Mouse (Mus musculus) hindbrain, embryonic 16.5 days (tissue): Measurements from ENCODE around the gene Vps4a. TPM values are rescaled to one million over a fixed set of nuclear protein-coding genes. Genes with fewer than 3 reads are reported as not detected.
"Not testable (repeated sequence)": the region's sequence is repeated elsewhere in the genome, so short reads cannot be mapped to it uniquely, and the experiment has no call there.

Source experiments
- ATAC-seq: fragments of 200-750 bp; cut with Nextera tagmentation; 2 replicates; pipeline ENCODE4 v1.8.0; 2017; ENCODE audit warnings: moderate TSS enrichment, moderate library complexity
- H3K27ac ChIP-seq: fragments of 300-500 bp; sonication (generic); 2 replicates; pipeline ENCODE4 v1.5.1; 2014; ENCODE audit warnings: low read depth, mild to moderate bottlenecking, control low read depth, low read length, moderate library complexity
- H3K27me3 ChIP-seq: fragments of 300-500 bp; sonication (generic); replicated peaks from 2 replicates; pipeline ENCODE4 v1.6.1; 2014; ENCODE audit warnings: low read length; ENCODE audit not compliant: control insufficient read depth, insufficient read depth
- H3K36me3 ChIP-seq: fragments of 300-500 bp; sonication (generic); 2 replicates; pipeline ENCODE4 v1.6.1; 2014; ENCODE audit warnings: mild to moderate bottlenecking, low read length, moderate library complexity, mixed read lengths; ENCODE audit not compliant: control insufficient read depth, insufficient read depth
- H3K4me1 ChIP-seq: fragments of 300-500 bp; sonication (generic); 2 replicates; pipeline ENCODE4 v1.6.1; 2014; ENCODE audit warnings: low read depth, low read length; ENCODE audit not compliant: control insufficient read depth, insufficient read depth
- H3K4me2 ChIP-seq: fragments of 300-500 bp; sonication (generic); 2 replicates; pipeline ENCODE4 v1.6.1; 2014; ENCODE audit warnings: mild to moderate bottlenecking, low read length, control low read depth, moderate library complexity
- H3K4me3 ChIP-seq: fragments of 300-500 bp; sonication (generic); 2 replicates; pipeline ENCODE4 v1.5.1; 2014; ENCODE audit warnings: mild to moderate bottlenecking, low read length, control low read depth, moderate library complexity
- H3K9ac ChIP-seq: fragments of 300-500 bp; sonication (generic); 2 replicates; pipeline ENCODE4 v1.6.1; 2014; ENCODE audit warnings: low read depth, mild to moderate bottlenecking, control low read depth, low read length, moderate library complexity
- H3K9me3 ChIP-seq: fragments of 300-500 bp; sonication (generic); 2 replicates; pipeline ENCODE4 v1.6.1; 2014; ENCODE audit warnings: mild to moderate bottlenecking, low read length, moderate library complexity; ENCODE audit not compliant: control insufficient read depth
- WGBS: fragments of 180-500 bp; shearing (Covaris S2); extraction: QIAGEN DNeasy Blood & Tissue Kit; methylation state at CpG from one replicate; pipeline ENCODE4 v1.1.7; 2014; 5-methylcytosine and 5-hydroxymethylcytosine counted together
- polyA plus RNA-seq: library from polyadenylated mRNA; unstranded; fragments of >200 nt; fragmentation: Nextera tagmentation; extraction: Ambion mirVana; gene quantifications from 2 replicates; pipeline ENCODE4 v1.2.1, GENCODE M21; 2015

Gene Vps4a
- polyA plus RNA-seq, 1 experiment from 2014 or later = 165 TPM

DNA sequence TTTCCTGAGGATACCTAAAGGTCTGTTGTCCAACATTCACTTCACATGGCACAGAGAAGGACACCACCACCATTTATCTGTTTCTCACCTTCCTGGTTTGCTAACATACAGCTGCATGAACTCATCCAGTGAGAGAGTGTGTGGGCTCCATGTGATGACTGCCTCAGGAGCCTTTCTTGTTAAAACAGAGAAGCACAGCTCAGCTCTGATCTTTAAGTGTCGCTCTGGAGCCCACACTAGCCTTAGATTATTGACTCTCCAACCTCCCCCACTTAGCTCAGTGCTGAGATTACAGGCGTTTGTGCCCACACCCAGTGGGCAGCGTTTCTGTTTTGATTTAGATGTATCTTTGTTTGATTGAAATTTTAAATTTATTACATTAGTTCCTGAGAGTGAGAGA is 23.2 kb upstream of the Vps4a start:
- H3K27me3 ChIP-seq = no peaks in the 10 kb centered on the region
- H3K9me3 ChIP-seq = no peaks in the 10 kb centered on the region
- H3K4me3 ChIP-seq = no peak overlapping the region
- peaks cover 6% of the 10 kb centered on the region for H3K36me3 ChIP-seq
- H3K9ac ChIP-seq = no peak overlapping the region
- H3K4me2 ChIP-seq = no peak overlapping the region
- ATAC-seq = no peak
- H3K4me1 ChIP-seq = no peaks in the 10 kb centered on the region
- H3K27ac ChIP-seq = no peak overlapping the region
- 97% methylated on average over 3 of the region's 3 CpGs for WGBS

DNA sequence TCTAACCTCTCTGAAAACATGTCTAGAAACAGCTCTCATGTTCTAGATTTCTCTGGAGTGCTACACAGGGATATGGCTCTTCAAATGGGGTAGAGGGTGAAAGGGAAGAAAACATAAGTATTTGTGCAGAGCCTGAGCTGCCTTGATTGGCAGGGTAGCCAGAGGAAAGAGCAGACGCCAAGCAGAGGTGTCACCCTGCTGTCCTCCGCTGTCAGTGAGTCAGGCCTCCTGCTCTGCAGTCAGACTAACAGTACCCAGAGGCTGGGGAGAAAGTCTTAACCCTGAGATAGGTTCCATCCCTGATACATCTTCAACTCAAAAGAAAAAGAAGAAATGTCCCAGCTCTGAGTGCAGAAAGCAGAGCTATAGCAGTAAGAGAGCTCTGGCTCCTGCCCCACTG is 18.4 kb upstream of the Vps4a start:
- no peaks in the 10 kb centered on the region for H3K9me3 ChIP-seq
- 76% methylated on average over 2 of the region's 2 CpGs for WGBS
- no peaks in the 10 kb centered on the region for H3K27me3 ChIP-seq
- H3K4me1 ChIP-seq = no peaks in the 10 kb centered on the region
- no peak overlapping the region for H3K4me2 ChIP-seq
- no peak overlapping the region for H3K27ac ChIP-seq
- ATAC-seq = no peak
- H3K9ac ChIP-seq = no peak overlapping the region
- peaks cover 4% of the 10 kb centered on the region for H3K36me3 ChIP-seq
- no peak overlapping the region for H3K4me3 ChIP-seq

DNA sequence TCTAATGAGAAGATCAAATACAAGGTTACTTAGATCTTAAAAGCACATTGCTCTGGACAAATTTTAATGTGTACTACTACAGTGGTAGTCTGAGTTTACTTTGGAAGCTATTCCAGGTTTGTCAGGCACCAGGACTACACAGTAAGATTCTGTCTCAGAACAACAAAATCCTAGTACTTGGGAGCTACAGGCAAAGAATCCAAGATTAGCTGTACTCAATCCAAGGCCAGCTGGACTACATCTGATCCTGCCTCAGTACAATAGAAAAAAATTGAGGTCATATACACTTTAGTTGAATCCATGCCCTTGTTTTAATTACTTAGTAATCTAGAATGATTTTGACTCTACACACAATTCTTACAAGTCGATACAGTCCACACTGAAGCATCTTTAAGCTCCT is 16.1 kb upstream of the Vps4a start:
- 97% methylated on average over 1 of the region's 1 CpGs for WGBS
- Histone ChIP-seq H3K27me3 (no peaks in the 10 kb centered on the region), H3K27ac (no peak overlapping the region), H3K36me3 (peaks cover 4% of the 10 kb centered on the region), H3K9ac (no peak overlapping the region), H3K4me1 (no peaks in the 10 kb centered on the region), H3K4me3 (no peak overlapping the region), H3K4me2 (no peak overlapping the region), H3K9me3 (no peaks in the 10 kb centered on the region)
- no peak for ATAC-seq

DNA sequence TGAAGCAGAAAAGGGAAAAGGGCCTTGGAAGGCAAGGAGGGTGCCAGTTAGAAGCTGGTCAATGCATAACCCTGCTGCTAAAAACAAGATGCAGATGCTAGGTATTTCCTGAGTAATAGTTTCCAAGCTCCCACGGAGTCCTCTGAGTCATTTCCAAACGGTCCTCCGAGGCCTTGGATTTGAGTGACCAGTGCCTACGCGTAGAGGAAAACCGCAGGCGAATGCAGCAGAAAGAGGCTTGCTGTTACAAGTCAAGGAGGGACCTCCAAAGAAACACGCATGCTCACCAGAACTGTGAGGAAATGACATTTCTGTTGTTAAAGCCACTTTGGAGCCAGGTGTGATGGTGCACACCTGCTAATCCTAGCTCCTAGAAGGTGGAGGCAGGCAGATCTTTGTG is 7.5 kb upstream of the Vps4a start:
- WGBS = 93% methylated on average over 8 of the region's 8 CpGs
- no peak overlapping the region for H3K4me3 ChIP-seq
- no peaks in the 10 kb centered on the region for H3K36me3 ChIP-seq
- ATAC-seq = no peak
- H3K4me2 ChIP-seq = no peak overlapping the region
- H3K27me3 ChIP-seq = no peaks in the 10 kb centered on the region
- no peaks in the 10 kb centered on the region for H3K4me1 ChIP-seq
- no peaks in the 10 kb centered on the region for H3K9me3 ChIP-seq
- no peak overlapping the region for H3K27ac ChIP-seq
- no peak overlapping the region for H3K9ac ChIP-seq

DNA sequence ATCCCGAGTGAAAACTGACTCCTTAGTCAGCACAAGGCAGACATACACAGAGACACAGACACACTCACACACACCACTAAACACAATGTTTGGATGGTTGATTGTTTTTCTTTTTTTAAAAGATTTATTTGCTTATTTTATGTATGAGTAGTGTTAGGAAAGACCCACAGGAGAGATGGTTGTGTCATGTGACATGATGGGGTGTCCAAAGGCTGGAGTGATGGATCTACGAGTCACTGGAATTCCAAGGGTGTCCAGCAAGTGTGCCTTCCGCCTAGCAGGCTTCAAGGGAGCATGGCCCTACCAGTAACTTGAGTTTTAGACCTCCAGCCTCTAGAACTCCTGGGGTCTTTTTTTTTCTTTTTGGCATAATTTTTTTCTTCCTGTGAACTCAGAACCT is 1.7 kb upstream of the Vps4a start:
- Histone ChIP-seq H3K27ac (no peak overlapping the region), H3K9ac (no peak overlapping the region), H3K4me1 (peaks cover 17% of the 10 kb centered on the region), H3K36me3 (no peaks in the 10 kb centered on the region), H3K4me2 (no peak overlapping the region), H3K9me3 (no peaks in the 10 kb centered on the region), H3K4me3 (no peak overlapping the region), H3K27me3 (no peaks in the 10 kb centered on the region)
- no peak for ATAC-seq
- WGBS = 80% methylated on average over 3 of the region's 3 CpGs

DNA sequence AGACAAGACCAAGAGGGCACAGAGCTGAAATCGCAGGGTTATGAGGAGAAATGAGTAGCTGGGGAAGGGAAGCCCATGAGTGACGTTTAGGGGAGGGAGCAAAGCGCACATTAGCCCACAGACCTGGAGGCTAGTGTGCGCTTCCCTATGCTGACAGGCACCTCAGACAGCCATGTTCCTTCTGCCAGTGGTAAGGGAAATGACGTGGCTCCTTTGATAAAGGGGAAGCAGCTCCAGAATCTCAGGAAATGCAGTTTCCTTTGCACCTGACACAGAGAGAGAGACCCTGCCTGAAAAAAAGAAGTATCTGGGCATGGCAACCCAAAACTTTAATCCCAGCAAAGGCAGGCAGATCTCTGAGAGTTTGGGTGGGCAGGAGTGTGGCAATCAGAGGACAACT is 964 bp upstream of the Vps4a start:
- no peak overlapping the region for H3K4me2 ChIP-seq
- no peak overlapping the region for H3K9ac ChIP-seq
- H3K4me3 ChIP-seq = no peak overlapping the region
- no peak for ATAC-seq
- WGBS = 71% methylated on average over 5 of the region's 5 CpGs
- no peak overlapping the region for H3K27ac ChIP-seq
- H3K9me3 ChIP-seq = no peaks in the 10 kb centered on the region
- peaks cover 18% of the 10 kb centered on the region for H3K4me1 ChIP-seq
- no peaks in the 10 kb centered on the region for H3K36me3 ChIP-seq
- H3K27me3 ChIP-seq = no peaks in the 10 kb centered on the region

DNA sequence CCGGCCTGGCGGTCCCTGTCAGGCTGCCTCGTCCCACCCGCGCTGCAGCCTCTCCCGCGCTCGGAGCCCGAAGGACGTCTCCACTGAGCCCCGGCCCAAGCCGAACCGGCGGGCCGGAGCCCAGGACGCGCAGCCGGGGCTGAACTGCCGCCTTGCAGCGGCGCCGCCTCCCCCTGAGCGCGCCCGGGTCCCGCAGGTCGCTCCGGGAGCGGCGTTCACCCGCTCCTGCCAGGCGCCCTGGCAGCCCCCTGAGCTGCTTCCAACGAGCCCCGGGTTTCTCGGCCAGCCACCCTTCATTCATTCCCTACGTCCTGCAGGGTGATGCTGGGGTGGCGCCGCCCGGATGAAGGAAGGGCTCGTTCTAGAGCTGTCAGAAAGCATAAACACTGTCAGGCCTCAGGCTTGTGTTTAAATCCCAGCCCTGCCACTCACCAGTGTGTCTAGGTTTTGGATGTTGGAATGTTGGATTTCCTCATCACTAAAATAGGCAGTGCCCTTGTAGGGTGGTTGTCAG is 612 bp downstream of the Vps4a start:
- Histone ChIP-seq H3K27me3 (no peaks in the 10 kb centered on the region), H3K4me3 (peak overlapping the region; percentile 97), H3K9me3 (no peaks in the 10 kb centered on the region), H3K4me2 (peak overlapping the region; percentile 77), H3K36me3 (peaks cover 1% of the 10 kb centered on the region; the same call in 1 of the 2 replicates), H3K9ac (peak overlapping the region; percentile 99), H3K27ac (peak overlapping the region; percentile 65), H3K4me1 (peaks cover 18% of the 10 kb centered on the region)
- WGBS = 0% methylated on average over 40 of the region's 40 CpGs
- ATAC-seq = no peak

DNA sequence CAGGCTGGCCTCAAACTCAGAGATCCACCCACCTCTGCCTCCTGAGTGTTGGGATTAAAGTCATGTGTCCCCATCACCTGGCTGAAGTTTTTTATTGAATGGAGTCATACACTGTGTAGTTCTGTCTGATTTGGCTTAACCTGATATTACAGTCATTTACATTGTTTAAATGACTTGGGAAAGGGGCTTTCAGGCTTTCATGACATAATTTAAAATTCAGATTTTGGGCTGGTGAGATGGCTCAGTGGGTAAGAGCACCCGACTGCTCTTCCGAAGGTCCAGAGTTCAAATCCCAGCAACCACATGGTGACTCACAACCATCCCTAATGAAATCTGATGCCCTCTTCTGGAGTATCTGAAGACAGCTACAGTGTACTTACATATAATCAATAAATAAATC is 2.6 kb downstream of the Vps4a start:
- H3K4me2 ChIP-seq, H3K27ac ChIP-seq, H3K9ac ChIP-seq, H3K9me3 ChIP-seq, H3K27me3 ChIP-seq, H3K36me3 ChIP-seq, ATAC-seq, H3K4me3 ChIP-seq: not testable (repeated sequence)
- 94% methylated on average over 2 of the region's 2 CpGs for WGBS
- peaks cover 18% of the 10 kb centered on the region for H3K4me1 ChIP-seq

DNA sequence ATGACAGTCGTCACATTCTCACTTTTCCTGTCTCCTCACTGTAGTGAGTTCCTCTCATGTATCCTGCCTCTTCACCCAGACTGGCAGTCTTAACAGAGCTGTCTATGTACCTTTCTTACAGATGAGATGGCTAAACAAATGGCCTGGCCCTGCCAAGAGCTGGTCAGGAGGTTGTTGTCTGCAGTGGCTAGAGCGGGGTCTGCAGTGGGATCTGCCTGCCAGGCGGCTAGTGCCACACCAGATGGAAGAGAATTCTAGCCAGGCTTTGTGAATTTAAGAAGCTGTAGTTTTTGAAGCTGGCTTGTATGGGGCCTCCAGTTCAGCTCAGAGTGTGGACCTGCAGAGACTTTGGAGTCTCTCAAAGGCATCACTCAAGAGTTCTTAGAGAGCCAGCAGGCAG is 4.6 kb downstream of the Vps4a start:
- Histone ChIP-seq H3K27ac (no peak overlapping the region), H3K9me3 (no peaks in the 10 kb centered on the region), H3K9ac (no peak overlapping the region), H3K4me3 (no peak overlapping the region), H3K4me2 (no peak overlapping the region), H3K4me1 (peaks cover 18% of the 10 kb centered on the region), H3K36me3 (peaks cover 26% of the 10 kb centered on the region), H3K27me3 (no peaks in the 10 kb centered on the region)
- no peak for ATAC-seq
- WGBS = 81% methylated on average over 3 of the region's 3 CpGs

DNA sequence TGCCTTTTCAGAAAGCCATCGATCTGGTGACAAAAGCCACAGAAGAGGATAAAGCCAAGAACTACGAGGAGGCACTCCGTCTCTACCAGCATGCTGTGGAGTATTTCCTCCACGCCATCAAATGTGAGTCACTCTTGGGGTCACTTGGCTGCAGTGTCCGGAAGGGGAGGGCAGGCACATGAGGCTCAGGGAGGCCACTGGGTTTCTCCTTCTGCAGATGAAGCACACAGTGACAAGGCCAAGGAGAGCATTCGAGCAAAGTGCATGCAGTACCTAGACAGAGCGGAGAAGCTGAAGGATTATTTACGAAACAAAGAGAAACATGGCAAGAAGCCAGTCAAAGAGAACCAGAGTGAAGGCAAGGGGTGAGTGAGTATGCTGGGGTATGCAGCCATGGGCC is 5.6 kb downstream of the Vps4a start:
- H3K4me1 ChIP-seq = peaks cover 18% of the 10 kb centered on the region
- no peak overlapping the region for H3K4me3 ChIP-seq
- 90% methylated on average over 8 of the region's 8 CpGs for WGBS
- H3K36me3 ChIP-seq = peaks cover 34% of the 10 kb centered on the region
- ATAC-seq = no peak
- H3K9ac ChIP-seq = no peak overlapping the region
- H3K4me2 ChIP-seq = no peak overlapping the region
- H3K9me3 ChIP-seq = no peaks in the 10 kb centered on the region
- H3K27me3 ChIP-seq = no peaks in the 10 kb centered on the region
- H3K27ac ChIP-seq = no peak overlapping the region
